Mouse (Mus musculus): ENCODE measurements at regions not wholly inside any gene's neighbourhood (a gene's known extent, or its start where the extent isn't known, plus 50 kb on each side); places are given as distances from the start of the nearest gene placed in this dataset.
"Not testable (repeated sequence)": the region's sequence is repeated elsewhere in the genome, so short reads cannot be mapped to it uniquely, and the experiment has no call there.

DNA sequence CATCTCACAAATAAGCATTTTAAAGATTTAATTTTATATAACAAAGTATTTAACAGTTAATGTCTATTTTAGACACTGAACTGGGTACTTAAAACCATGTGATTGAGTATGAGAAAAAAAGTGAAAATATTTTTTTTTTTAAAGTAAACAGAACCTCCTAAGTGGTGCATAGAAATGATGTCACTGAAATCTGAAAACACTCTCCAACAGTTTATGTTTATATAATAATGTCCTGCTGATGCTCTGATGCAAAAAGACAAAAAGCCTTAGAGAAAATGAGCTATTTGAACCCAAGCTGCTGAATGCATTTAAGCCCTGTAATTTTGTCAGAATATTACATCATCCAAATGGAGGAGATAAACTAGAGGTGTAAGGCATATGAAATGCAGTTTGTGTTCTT lies 3447.1 kb downstream of the 9330182O14Rik start:
- in situ Hi-C loops (cut with MboI; ENCODE audit: unreplicated experiment in 2 of 2), result no loop called here

- in situ Hi-C loops (cut with MboI; ENCODE audit: unreplicated experiment in 2 of 2), result no loop called here
Measured at GRCm38 (mm10) chr15:43585751-43586150, 3451.6 kb downstream of the 9330182O14Rik start.

GRCm38 (mm10) chr15:43588021-43588420 lies 3453.9 kb downstream of the 9330182O14Rik start:
- in situ Hi-C loops (cut with MboI; ENCODE audit: unreplicated experiment in 2 of 2), result no loop called here

DNA sequence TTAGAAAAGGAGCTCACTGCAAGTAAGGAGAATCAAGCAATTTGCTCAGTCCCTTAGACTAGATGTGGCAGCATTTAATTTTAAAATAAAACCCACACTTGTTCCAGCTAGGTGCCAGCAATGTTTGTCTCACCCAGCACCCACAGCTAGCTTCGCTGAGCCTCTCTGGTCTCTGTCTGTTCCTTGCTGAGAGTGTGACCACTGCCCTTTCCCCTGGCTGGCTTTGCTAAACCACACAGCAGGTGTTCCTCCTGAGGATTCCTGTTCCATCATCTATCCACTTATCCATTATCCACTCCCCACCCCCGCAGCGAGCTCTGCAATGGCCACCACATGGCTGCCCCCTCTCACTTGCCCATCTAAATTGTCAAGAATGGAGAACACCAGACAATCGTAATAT lies 3473.5 kb downstream of the 9330182O14Rik start:
- in situ Hi-C loops (cut with MboI; ENCODE audit: unreplicated experiment in 2 of 2), result no loop called here

GRCm38 (mm10) chr15:43609901-43610300 lies 3475.7 kb downstream of the 9330182O14Rik start:
- in situ Hi-C loops (cut with MboI; ENCODE audit: unreplicated experiment in 2 of 2), result no loop called here

GRCm38 (mm10) chr15:43614004-43614661 lies 3480.0 kb downstream of the 9330182O14Rik start:
- in situ Hi-C loops (cut with MboI; ENCODE audit: unreplicated experiment in 2 of 2), result no loop called here

- in situ Hi-C loops (cut with MboI; ENCODE audit: unreplicated experiment in 2 of 2), result no loop called here
Measured at GRCm38 (mm10) chr15:43615727-43616126, 3481.6 kb downstream of the 9330182O14Rik start.

- in situ Hi-C loops (cut with MboI; ENCODE audit: unreplicated experiment in 2 of 2), result no loop called here
Measured at GRCm38 (mm10) chr15:43624431-43624965, 3490.3 kb downstream of the 9330182O14Rik start.

DNA sequence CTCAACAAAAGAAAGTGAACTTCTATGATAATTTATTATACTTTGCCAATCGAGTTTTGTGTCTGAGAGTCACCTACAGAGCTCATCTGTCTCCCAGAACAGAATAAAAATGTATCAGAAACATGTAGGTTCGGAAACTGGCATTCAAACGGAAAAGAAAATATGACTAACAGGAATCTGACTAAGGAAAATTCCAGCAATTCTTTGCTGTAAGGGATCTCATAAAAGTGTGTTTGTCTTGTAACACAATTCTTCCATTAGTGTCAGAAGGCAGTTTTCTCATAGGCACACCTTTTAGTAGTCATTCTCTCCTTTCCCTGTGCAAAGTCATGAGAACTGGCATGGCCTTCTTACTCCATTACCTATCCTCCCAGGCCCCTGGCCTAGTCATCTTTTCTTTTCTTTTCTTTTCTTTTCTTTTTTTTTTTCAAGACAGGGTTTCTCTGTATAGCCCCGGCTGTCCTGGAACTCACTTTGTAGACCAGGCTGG lies 3490.9 kb downstream of the 9330182O14Rik start:
- in situ Hi-C loops (cut with MboI; ENCODE audit: unreplicated experiment in 2 of 2), result no loop called here

GRCm38 (mm10) chr15:43650818-43651500 lies 3516.8 kb downstream of the 9330182O14Rik start:
- in situ Hi-C loops (cut with MboI; ENCODE audit: unreplicated experiment in 2 of 2), result no loop called here

- in situ Hi-C loops (cut with MboI; ENCODE audit: unreplicated experiment in 2 of 2), result no loop called here
Measured at GRCm38 (mm10) chr15:43663648-43664047, 3529.5 kb downstream of the 9330182O14Rik start.

DNA sequence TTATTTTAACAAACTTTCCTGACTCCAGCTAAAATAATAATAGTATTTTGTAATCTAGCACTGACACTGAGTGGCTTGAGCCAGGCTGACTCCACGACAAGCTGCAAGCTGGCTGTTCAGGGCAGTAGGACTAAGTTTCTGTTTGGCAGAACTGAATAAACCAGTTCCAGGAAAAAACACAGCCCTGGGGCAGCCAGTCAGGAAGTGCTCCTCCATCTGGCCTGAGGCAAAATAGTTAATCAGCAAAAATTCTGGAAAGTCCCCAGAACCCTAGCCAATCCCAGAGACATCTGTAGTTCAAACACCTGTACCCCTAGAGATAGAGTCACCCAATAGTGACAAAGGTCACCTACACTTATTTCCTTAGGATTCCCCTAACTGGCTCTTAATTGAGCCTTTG lies 3544.7 kb downstream of the 9330182O14Rik start:
- in situ Hi-C loops (cut with MboI; ENCODE audit: unreplicated experiment in 2 of 2), result no loop called here

DNA sequence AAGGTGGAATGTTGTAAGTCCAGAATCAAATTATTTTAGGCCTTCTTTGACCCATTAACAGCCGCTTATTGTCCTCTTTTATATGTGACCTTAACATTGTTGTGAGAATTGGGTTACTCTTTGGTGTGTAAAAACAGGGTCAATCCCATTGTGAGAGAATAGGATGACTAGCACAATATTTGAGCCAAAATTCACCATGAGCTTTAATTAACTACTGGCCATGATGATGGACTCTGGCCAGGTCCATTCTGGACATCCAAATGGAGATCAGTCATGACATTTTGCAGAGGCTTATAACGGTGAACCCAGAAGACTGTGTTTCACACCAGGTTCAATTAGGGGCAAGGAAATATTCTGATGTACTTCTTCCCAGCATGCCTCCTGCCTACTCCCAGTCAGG lies 3548.0 kb downstream of the 9330182O14Rik start:
- in situ Hi-C loops (cut with MboI; ENCODE audit: unreplicated experiment in 2 of 2), result no loop called here

DNA sequence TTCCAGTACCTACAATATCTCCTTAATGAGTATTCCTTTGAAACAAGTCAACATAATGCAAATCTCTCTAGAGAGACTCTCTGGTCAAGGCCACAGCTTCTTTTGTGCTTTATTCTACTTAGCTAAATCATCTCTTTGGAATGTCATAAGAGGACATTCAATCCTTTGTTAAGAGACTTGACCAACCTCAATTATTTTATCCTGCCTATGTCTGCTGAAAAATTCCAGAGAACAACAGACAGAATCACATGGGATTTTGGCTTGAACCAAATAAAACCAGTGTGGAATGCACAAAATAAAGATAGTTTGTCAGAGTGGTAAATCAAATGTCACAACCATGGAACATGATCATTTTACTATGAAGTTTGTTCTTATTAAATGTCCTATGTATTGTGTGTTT lies 3557.8 kb downstream of the 9330182O14Rik start:
- in situ Hi-C loops (cut with MboI; ENCODE audit: unreplicated experiment in 2 of 2), result not testable (repeated sequence)

DNA sequence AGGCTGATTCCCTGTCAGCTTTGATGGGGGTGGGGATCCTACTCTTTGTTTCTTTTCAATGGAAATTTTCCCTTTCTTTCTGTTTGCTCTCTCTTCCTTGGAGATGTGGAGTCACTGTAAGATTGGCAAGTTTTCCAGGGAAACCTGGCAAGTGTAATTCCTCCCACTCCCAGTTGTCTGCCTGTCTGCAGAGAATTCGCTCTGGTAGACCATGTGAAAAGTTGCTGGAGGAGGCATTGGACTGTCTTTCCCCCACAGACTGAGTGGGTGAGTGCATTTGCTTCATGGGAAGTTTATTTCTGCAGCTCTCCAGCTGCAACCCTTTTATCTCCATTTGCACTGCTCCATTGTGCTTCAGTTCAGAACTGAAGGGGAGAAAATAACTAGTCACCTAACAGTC lies 3561.3 kb downstream of the 9330182O14Rik start:
- in situ Hi-C loops (cut with MboI; ENCODE audit: unreplicated experiment in 2 of 2), result no loop called here

DNA sequence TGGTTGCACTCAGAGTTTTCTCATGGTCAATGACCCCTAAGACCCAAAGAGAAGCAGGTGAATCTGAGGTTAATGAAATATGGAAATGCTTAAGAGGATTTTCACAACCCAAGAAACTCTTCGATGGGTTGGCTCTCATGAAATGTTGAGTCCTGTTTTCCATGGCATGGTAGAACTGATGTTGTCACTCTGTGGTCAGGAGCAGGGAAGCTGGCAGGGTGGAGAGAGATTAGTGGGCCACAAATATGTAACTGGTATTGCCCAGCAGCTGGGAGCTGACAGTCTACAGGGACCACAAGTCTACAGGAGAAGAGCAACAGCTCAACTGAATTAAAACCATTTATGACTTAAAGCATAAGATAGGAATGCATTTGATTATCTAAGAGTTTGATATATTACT lies 3582.9 kb downstream of the 9330182O14Rik start:
- in situ Hi-C loops (cut with MboI; ENCODE audit: unreplicated experiment in 2 of 2), result no loop called here

DNA sequence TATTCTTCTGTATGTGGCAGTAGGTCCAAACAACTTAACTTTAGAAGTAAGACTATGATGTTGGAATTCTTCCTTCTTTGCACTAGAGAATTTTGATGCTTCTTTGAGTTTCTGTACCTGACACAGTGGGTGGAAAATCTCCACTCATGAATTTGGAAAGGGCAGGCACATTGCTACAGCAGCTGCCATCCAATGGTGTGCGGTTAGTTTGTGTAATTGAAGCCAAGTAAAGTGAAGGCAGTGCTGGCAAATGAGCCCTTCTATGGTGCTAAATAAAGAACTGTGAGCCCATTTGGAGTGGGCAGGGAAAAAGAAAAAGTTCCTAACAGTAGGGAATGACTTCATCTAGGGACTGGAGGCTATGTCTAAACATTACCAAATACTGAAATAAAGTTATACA lies 3583.4 kb downstream of the 9330182O14Rik start:
- in situ Hi-C loops (cut with MboI; ENCODE audit: unreplicated experiment in 2 of 2), result no loop called here

DNA sequence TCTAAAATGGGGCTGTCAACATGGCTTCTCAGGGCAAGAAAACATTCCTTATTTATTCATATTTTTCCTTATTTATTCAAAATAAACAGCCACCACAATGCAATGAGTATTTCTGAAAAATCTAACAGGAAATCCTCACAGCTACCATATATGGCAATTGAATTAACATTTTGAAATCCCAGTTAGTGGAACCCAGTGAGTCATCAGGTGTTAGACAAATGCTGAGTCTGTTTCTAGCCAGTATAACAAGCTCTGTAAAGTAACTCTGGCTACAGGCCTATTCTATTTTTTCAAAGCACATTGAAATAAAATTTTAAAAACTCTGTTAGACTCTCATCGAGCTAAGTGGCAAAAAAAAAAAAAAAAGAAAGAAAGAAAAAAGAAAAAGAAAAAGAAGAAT lies 3586.8 kb downstream of the 9330182O14Rik start:
- in situ Hi-C loops (cut with MboI; ENCODE audit: unreplicated experiment in 2 of 2), result no loop called here

- in situ Hi-C loops (cut with MboI; ENCODE audit: unreplicated experiment in 2 of 2), result no loop called here
Measured at GRCm38 (mm10) chr15:43735697-43736096, 3601.5 kb downstream of the 9330182O14Rik start.

DNA sequence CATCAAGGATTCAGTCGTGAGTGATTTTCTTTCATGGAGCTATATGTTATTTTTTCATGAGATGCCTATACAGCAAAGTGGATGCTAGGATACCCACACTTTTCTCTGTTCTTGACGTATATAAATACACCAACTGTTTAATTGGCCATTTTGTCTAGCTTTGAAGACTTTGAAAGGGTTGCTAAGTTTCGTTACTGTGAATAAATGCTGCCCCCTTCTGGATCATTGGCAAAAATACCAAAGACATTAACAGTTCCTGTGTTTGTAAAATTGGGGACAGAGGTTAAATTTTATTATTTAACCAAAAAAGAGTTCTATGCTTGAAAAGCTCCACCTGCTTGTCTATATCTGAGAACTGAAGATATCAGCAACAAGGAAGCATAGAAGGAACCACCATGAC lies 3624.1 kb downstream of the 9330182O14Rik start:
- in situ Hi-C loops (cut with MboI; ENCODE audit: unreplicated experiment in 2 of 2), result loop anchor here (5.0 to 25.0 kb wide), 4 partner anchors 721 to 1054 kb away; no protein-coding TSS in a partner anchor

DNA sequence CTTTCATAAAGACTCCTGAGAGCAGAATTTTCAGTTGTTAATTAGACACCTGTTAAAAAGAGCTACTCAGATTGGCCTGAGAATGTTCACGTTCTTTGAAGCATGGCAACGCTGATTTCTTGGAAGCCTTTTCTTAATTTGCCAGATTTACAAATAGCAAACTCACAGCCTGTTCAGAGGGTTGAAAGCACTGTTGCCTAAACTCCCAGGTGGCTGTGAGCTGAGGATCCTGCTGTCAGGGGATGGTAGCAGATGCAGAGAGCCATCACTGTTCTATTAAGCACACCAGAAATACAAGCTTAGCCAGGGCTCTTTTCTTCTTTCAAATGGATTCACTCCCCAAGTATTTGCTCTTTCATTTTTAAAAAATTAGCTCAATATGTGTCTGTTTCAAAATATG lies 3630.4 kb downstream of the 9330182O14Rik start:
- in situ Hi-C loops (cut with MboI; ENCODE audit: unreplicated experiment in 2 of 2), result loop anchor here in 1 of 2 experiments (25.0 kb wide), 1 partner anchor 1048 kb away; no protein-coding TSS in a partner anchor

DNA sequence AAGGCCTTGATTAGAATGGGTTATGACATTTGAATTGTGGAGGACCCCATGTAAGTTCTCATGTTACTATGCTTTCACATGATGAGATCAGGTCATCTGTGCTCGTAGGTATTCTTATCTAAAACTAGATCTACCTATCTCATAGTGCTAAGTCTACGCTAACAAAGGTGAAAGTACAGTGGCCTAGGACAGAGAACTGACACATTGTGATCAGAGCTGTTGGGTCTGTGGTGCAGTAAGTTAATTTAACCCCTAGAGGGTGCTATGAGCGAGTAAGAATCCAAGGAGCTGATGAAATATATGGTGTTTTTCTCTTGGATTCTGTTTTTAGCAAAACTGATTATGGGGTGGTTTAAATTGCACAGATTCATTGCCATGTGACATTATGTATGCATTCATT lies 3638.6 kb downstream of the 9330182O14Rik start:
- in situ Hi-C loops (cut with MboI; ENCODE audit: unreplicated experiment in 2 of 2), result loop anchor here (5.0 to 25.0 kb wide), 4 partner anchors 640 to 1052 kb away; no protein-coding TSS in a partner anchor

All from v-Abl transformed pro-B cells (cell line).